ENCODE assay signal across 26 mouse cellular contexts in genomic region chr3:150784576-150784975, GRCm38 (mm10).
"Had no signal": no experiment of that assay in that cellular context is flagged by ENCODE, and none has a peak within 500 bp of the region (broad histone marks: within the 10 kb centered on the region; RNA-seq: fewer than 3 reads in every experiment).

No protein-coding gene starts in this region.

- H3K36me3 ChIP-seq: heart, embryonic 10.5 days; heart, embryonic 12.5 days; hindbrain, embryonic 10.5 days; hindbrain, embryonic 12.5 days; intestine, embryonic 15.5 days; limb, embryonic 13.5 days; liver, embryonic 13.5 days had no signal

- H3K4me2 ChIP-seq: heart, embryonic 12.5 days; hindbrain, embryonic 12.5 days; hindbrain, embryonic 14.5 days; intestine, embryonic 15.5 days; limb, embryonic 13.5 days; liver, embryonic 11.5 days; liver, embryonic 13.5 days had no signal

- H3K27me3 ChIP-seq: heart, embryonic 12.5 days; hindbrain, embryonic 12.5 days; intestine, embryonic 15.5 days; limb, embryonic 13.5 days; liver, embryonic 13.5 days had no signal

- H3K27ac ChIP-seq: gastrocnemius, adult 2 months; heart, embryonic 10.5 days; hindbrain, embryonic 10.5 days; hindbrain, embryonic 12.5 days; hindbrain, embryonic 14.5 days; intestine, embryonic 15.5 days; layer of hippocampus, adult 2 months; left cerebral cortex, adult 2 months; limb, embryonic 13.5 days; liver, embryonic 13.5 days had no signal

- ATAC-seq: hindbrain, embryonic 16.5 days; inflammation-experienced regulatory T-cells, adult 6 months; intestine, embryonic 15.5 days; intestine, postnatal 0 days had no signal

- H3K4me1 ChIP-seq: heart, embryonic 10.5 days; heart, embryonic 12.5 days; hindbrain, embryonic 10.5 days; hindbrain, embryonic 12.5 days; intestine, embryonic 15.5 days; limb, embryonic 13.5 days; liver, embryonic 13.5 days had no signal

- H3K4me3 ChIP-seq: gastrocnemius, adult 2 months; heart, embryonic 10.5 days; heart, embryonic 12.5 days; hindbrain, embryonic 10.5 days; hindbrain, embryonic 12.5 days; intestine, embryonic 15.5 days; layer of hippocampus, adult 2 months; left cerebral cortex, adult 2 months; limb, embryonic 13.5 days; liver, embryonic 13.5 days had no signal

- H3K9me3 ChIP-seq: heart, embryonic 10.5 days; heart, embryonic 12.5 days; hindbrain, embryonic 10.5 days; hindbrain, embryonic 12.5 days; intestine, embryonic 15.5 days; limb, embryonic 13.5 days; liver, embryonic 13.5 days had no signal

- DNase-seq: gastrocnemius, adult 2 months; gastrocnemius, postnatal 10 days; gastrocnemius, postnatal 25 days; heart, adult 18-20 months; heart, postnatal 10 days; heart, postnatal 4 days; kidney, adult 18-20 months; kidney, adult 8-10 months; kidney, postnatal 10 days; kidney, postnatal 25 days; kidney, postnatal 4 days; liver; liver, embryonic 13.5 days had no signal

- H3K9ac ChIP-seq: heart, embryonic 12.5 days; hindbrain, embryonic 12.5 days; hindbrain, embryonic 14.5 days; intestine, embryonic 15.5 days; limb, embryonic 13.5 days; liver, embryonic 13.5 days had no signal
